Mouse (Mus musculus): Measurements from ENCODE around the gene Slc44a2.

- no peak for TF ChIP-seq POLR2A (IDR thresholded peaks at IDR 0.05; ENCODE audit: low read depth, low read length)
- no peak for TF ChIP-seq CTCF (IDR thresholded peaks at IDR 0.05; ENCODE audit: borderline replicate concordance, insufficient read depth, low read length)
Observed at GRCm38 (mm10) chr9:21322211-21322916, 1.9 kb downstream of the Slc44a2 start.

Data from embryonic fibroblast, embryonic 13.5 days (primary cell).